Mouse (Mus musculus): ENCODE results near the gene Prmt9. TPM values are rescaled to one million over a fixed set of nuclear protein-coding genes. Genes with fewer than 3 reads are reported as not detected.

Gene Prmt9
- total RNA-seq, 2 experiments from 2014 or later = 10.0 to 11.8 TPM

Other genes with a start within 250 kb of the Prmt9 start
- gene Arhgap10, start 31.4 kb upstream of the Prmt9 start, total RNA-seq (2021) = 10 to 100 TPM; 49.3 to 51.0 TPM
- gene Tmem184c, start 61.3 kb downstream of the Prmt9 start, total RNA-seq (2021) = 10 to 100 TPM; 10.9 to 13.2 TPM
- gene Ednra, start 175.1 kb downstream of the Prmt9 start, total RNA-seq (2021) = 10 to 100 TPM; 42.7 to 51.6 TPM